Mouse (Mus musculus) stomach, embryonic 16.5 days (tissue): ENCODE measurements around the gene Anapc15-ps. TPM values are rescaled to one million over a fixed set of nuclear protein-coding genes. Genes with fewer than 3 reads are reported as not detected.

Experiments used
- ATAC-seq: fragments of 200-750 bp; cut with Nextera tagmentation; 2 replicates; pipeline ENCODE4 v1.8.0; 2017; ENCODE audit warnings: moderate number of reproducible peaks, moderate TSS enrichment; ENCODE audit not compliant: insufficient read depth, low FRiP score
- H3K27ac ChIP-seq: fragments of 300-500 bp; sonication (generic); 2 replicates; pipeline ENCODE4 v1.5.1; 2014; ENCODE audit warnings: low read length
- H3K27me3 ChIP-seq: fragments of 300-500 bp; sonication (generic); 2 replicates; pipeline ENCODE4 v1.6.1; 2014; ENCODE audit warnings: low read length, control low read depth, mixed read lengths; ENCODE audit not compliant: control insufficient read depth, insufficient read depth
- H3K36me3 ChIP-seq: fragments of 300-500 bp; sonication (generic); 2 replicates; pipeline ENCODE4 v1.6.1; 2014; ENCODE audit warnings: low read length; ENCODE audit not compliant: control insufficient read depth, insufficient read depth
- H3K4me1 ChIP-seq: fragments of 300-500 bp; sonication (generic); 2 replicates; pipeline ENCODE4 v1.6.1; 2014; ENCODE audit warnings: low read length, control low read depth, mixed read lengths; ENCODE audit not compliant: control insufficient read depth, insufficient read depth
- H3K4me2 ChIP-seq: fragments of 300-500 bp; sonication (generic); 2 replicates; pipeline ENCODE4 v1.6.1; 2014; ENCODE audit warnings: low read depth, low read length, mixed read lengths
- H3K4me3 ChIP-seq: fragments of 300-500 bp; sonication (generic); replicated peaks from 2 replicates; pipeline ENCODE4 v1.5.1; 2014; ENCODE audit warnings: mild to moderate bottlenecking, low read length
- H3K9ac ChIP-seq: fragments of 300-500 bp; sonication (generic); 2 replicates; pipeline ENCODE4 v1.6.1; 2014; ENCODE audit warnings: low read length
- H3K9me3 ChIP-seq: fragments of 300-500 bp; sonication (generic); replicated peaks from 2 replicates; pipeline ENCODE4 v1.6.1; 2016; ENCODE audit warnings: low read length, control low read depth; ENCODE audit not compliant: control insufficient read depth
- WGBS: fragments of 180-500 bp; shearing (Covaris S2); extraction: QIAGEN DNeasy Blood & Tissue Kit; methylation state at CpG from one replicate; pipeline ENCODE4 v1.1.7; 2014; 5-methylcytosine and 5-hydroxymethylcytosine counted together
- polyA plus RNA-seq: library from polyadenylated mRNA; unstranded; fragments of >200 nt; fragmentation: Nextera tagmentation; extraction: Ambion mirVana; gene quantifications from 2 replicates; pipeline ENCODE4 v1.2.1, GENCODE M21; 2015

The Anapc15-ps gene
- polyA plus RNA-seq, 1 experiment from 2014 or later, result not detected

DNA sequence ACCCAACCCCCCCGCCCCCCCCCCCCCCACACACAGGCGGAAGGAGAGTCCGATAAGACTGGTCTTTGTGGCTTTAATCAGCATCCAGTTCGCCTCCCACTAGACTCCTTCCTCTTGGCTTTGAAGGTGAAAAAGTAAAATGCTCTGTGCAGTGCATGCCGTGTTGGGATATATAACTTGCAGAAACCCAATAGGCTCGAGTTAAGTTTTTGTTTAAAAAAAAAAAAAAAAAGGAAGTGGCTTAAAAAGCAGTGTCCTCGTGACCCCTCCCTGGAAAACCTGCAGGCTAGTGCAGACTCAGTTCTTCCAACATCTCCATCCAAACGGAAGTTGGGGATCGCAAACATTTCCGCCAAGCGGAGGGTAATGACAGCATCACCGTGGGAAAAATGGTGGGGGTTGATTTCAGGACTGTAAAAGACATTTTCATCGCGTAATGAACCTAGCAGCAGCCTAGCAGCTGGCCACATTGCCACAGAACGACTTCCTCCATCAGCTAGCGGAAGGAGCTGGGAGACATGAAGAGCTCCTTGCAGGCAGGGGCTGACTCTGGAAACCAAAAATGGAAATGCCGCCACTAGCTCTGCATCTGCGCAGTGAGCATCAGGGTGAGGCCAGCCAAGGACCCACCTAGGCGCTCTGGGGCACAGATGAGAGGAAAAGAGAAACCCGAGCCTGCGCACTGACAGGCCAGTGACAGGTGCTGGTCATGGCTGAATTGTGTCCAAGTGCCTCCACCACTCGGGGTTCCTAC, 4.3 kb upstream of the Anapc15-ps start:
- H3K9ac ChIP-seq, result no peak overlapping the region
- no peaks in the 10 kb centered on the region; the same call in 1 of the 2 replicates for H3K9me3 ChIP-seq
- H3K27me3 ChIP-seq, result no peaks in the 10 kb centered on the region
- 40% methylated on average over 22 of the region's 22 CpGs for WGBS
- H3K36me3 ChIP-seq, result no peaks in the 10 kb centered on the region
- peak overlapping the region; percentile 24 for H3K4me3 ChIP-seq
- H3K27ac ChIP-seq, result no peak overlapping the region; the same call in 1 of the 2 replicates
- peak overlapping the region; percentile 32 for H3K4me2 ChIP-seq
- ATAC-seq, result peak; percentile 47; the same call in 1 of the 2 replicates
- no peaks in the 10 kb centered on the region for H3K4me1 ChIP-seq

- H3K27me3 ChIP-seq, result no peaks in the 10 kb centered on the region
- no peak overlapping the region for H3K9ac ChIP-seq
- no peaks in the 10 kb centered on the region for H3K36me3 ChIP-seq
- no peak overlapping the region for H3K4me3 ChIP-seq
- no peak overlapping the region for H3K4me2 ChIP-seq
- WGBS, result 66% methylated on average over 5 of the region's 5 CpGs
- no peaks in the 10 kb centered on the region for H3K4me1 ChIP-seq
- no peak overlapping the region for H3K27ac ChIP-seq
- H3K9me3 ChIP-seq, result no peaks in the 10 kb centered on the region; the same call in 1 of the 2 replicates
- no peak for ATAC-seq
Measured at GRCm38 (mm10) chr10:95676991-95677355, 3.7 kb upstream of the Anapc15-ps start.

GRCm38 (mm10) chr10:95676387-95676786, 3.1 kb upstream of the Anapc15-ps start:
- Histone ChIP-seq H3K36me3 (no peaks in the 10 kb centered on the region), H3K4me2 (no peak overlapping the region), H3K9ac (no peak overlapping the region), H3K4me1 (no peaks in the 10 kb centered on the region), H3K27ac (no peak overlapping the region), H3K9me3 (no peaks in the 10 kb centered on the region; the same call in 1 of the 2 replicates), H3K4me3 (no peak overlapping the region), H3K27me3 (no peaks in the 10 kb centered on the region)
- 100% methylated on average over 2 of the region's 2 CpGs for WGBS
- no peak for ATAC-seq

GRCm38 (mm10) chr10:95670781-95671780, 2.2 kb downstream of the Anapc15-ps start:
- Histone ChIP-seq H3K36me3 (no peaks in the 10 kb centered on the region), H3K9ac (no peak overlapping the region), H3K9me3 (no peaks in the 10 kb centered on the region; the same call in 1 of the 2 replicates), H3K4me2 (no peak overlapping the region), H3K27ac (no peak overlapping the region), H3K27me3 (no peaks in the 10 kb centered on the region), H3K4me3 (no peak overlapping the region), H3K4me1 (no peaks in the 10 kb centered on the region)
- no peak for ATAC-seq
- 82% methylated on average over 21 of the region's 21 CpGs for WGBS

DNA sequence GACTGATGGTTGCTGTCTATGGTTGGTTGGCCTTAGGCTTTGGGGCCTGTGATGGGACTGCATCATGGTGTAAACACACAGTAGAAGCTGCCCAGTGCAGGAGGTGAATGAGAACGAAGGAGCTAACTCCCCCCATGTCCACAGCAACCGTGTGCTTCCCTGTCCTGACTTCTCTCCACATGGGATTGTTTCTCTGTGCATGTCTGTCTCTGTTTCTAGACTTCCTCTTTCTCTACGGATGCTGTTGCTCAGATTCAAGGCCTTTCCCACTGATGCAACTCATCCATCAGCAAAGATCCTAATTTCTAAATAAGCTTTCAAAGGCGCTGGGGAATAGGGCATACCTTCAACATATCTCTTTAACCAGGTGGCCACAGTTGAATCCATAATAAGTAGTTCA, 3.4 kb downstream of the Anapc15-ps start:
- H3K4me3 ChIP-seq, result no peak overlapping the region
- no peaks in the 10 kb centered on the region for H3K36me3 ChIP-seq
- no peak for ATAC-seq
- H3K27ac ChIP-seq, result no peak overlapping the region
- no peaks in the 10 kb centered on the region for H3K4me1 ChIP-seq
- no peak overlapping the region for H3K9ac ChIP-seq
- 77% methylated on average over 4 of the region's 4 CpGs for WGBS
- no peaks in the 10 kb centered on the region; the same call in 1 of the 2 replicates for H3K9me3 ChIP-seq
- H3K27me3 ChIP-seq, result no peaks in the 10 kb centered on the region
- H3K4me2 ChIP-seq, result no peak overlapping the region

- ATAC-seq, result no peak
- no peaks in the 10 kb centered on the region for H3K36me3 ChIP-seq
- H3K4me1 ChIP-seq, result no peaks in the 10 kb centered on the region
- H3K4me2 ChIP-seq, result no peak overlapping the region
- H3K27me3 ChIP-seq, result no peaks in the 10 kb centered on the region
- no peak overlapping the region for H3K9ac ChIP-seq
- H3K27ac ChIP-seq, result no peak overlapping the region
- no peak overlapping the region for H3K4me3 ChIP-seq
- H3K9me3 ChIP-seq, result no peaks in the 10 kb centered on the region; the same call in 1 of the 2 replicates
- 85% methylated on average over 3 of the region's 3 CpGs for WGBS
Measured at GRCm38 (mm10) chr10:95669034-95669433, 4.2 kb downstream of the Anapc15-ps start.

DNA sequence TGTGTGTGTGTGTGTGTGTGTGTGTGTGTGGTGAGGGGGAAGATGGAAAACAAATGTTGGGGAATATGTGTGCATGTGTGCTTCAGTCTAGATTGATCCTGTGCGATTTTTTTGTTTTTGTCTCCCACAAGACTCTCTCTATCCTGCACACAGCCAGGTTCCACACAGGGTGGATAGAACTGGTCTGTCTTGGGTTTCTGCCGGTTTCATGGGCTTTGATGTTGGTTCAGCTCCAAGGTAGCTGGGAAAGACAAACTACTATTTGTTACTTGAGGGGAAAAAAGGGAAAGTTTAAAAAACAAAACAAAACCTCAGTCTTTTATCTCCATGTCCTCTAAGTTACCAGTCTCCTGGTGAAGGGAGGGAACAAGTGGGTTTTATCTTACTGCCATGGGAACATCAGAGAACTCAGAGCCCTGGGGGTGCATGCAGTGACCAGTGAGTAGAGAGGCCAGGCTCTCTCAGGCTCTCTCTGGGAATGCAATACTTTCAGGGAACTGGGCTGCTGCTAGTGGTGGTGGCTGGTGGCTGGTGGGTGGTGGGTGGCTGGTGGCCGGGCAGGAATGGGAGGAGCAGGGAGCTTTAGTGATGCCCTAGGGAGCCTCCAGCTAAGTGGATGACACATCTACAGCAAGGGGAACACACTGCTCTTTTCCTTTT, 5.8 kb downstream of the Anapc15-ps start:
- Histone ChIP-seq H3K4me3 (no peak overlapping the region), H3K4me1 (no peaks in the 10 kb centered on the region), H3K9ac (no peak overlapping the region), H3K4me2 (no peak overlapping the region), H3K36me3 (no peaks in the 10 kb centered on the region), H3K9me3 (no peaks in the 10 kb centered on the region), H3K27me3 (no peaks in the 10 kb centered on the region), H3K27ac (no peak overlapping the region)
- no peak for ATAC-seq
- 65% methylated on average over 3 of the region's 3 CpGs for WGBS

DNA sequence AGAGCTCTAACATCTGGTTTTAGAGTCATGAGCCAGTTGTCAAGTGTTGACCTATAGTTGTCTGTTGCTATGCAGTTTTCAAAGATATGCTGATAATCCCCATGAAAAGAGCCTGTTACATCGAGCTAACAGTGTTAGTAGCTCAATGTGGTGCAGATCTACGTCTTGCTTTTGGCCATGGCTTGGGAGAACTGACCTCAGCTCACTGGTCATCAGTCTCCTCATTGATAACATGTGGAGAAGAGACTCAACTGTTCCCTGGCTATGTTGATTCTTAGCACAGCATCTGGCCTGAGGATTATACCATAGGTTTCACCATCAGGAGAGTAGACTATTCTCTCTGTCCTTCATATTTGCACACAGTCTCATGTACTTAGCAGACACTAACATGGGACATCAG, 6.5 kb downstream of the Anapc15-ps start:
- no peak overlapping the region for H3K4me2 ChIP-seq
- no peaks in the 10 kb centered on the region for H3K4me1 ChIP-seq
- H3K27ac ChIP-seq, result no peak overlapping the region
- no peak for ATAC-seq
- H3K36me3 ChIP-seq, result no peaks in the 10 kb centered on the region
- no peaks in the 10 kb centered on the region for H3K9me3 ChIP-seq
- H3K9ac ChIP-seq, result no peak overlapping the region
- WGBS, result 67% methylated on average over 2 of the region's 2 CpGs
- no peaks in the 10 kb centered on the region for H3K27me3 ChIP-seq
- H3K4me3 ChIP-seq, result no peak overlapping the region
